Mouse (Mus musculus) telencephalon, adult 2 months (tissue): ENCODE measurements around the gene Card11.

Experiments used
- DNase-seq: peaks from one replicate; pipeline ENCODE4 v3.0.0-alpha.2; 2011; ENCODE audit warnings: low read depth, low spot score

Gene Card11

DNA sequence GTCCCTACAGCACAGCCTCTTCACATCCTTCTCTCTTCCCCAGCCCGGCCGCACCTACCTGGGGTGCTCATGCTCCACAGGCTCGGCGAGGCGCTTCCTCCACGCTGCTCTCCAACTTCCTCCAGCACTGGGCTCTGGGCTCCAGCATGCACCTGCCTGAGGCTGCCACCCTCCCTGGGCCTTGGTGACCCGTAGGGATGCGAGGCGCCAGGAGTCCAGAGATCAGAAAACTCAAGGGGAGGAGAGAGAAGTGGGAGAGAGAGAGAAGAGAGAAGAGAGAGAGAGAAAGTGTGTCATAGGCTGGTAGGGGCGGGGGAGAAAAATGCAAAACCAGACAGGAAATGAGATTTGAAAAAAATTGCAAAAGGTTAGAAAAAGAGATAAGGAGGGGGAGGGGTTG lies at the start of gene Card11:
Card11 (minus strand) TSS at position 234 of the 400 bp plus-strand sequence.
- DNase-seq, result no peak

DNA sequence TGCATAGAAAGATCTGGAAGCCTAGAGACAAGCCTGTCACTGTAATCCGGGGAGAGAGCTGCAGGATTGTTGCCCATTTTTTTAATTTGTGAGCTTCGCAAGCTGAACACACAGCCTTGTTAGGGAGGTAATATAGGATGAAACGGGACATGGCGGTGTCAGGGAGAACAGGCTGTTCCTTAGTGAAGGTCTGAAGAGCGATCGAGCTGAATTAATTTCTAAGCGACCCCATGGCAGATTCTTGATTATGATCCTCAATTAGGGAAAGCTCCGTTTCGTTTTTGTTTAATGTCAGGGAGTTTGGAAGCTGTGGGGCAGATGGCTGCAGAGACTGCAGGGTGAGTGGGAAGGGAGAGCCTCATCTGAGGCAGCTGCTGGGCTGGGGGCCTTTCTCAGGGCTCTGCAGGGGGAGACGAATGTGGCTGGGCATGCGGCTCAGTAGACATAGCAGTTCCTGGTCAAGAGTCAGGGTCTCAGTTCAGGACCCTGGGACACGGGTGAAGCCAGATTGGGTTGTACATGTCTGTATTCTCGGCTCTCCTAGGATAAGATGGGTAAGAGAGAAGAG lies 47.4 kb upstream of the Card11 start:
- no peak for DNase-seq

DNA sequence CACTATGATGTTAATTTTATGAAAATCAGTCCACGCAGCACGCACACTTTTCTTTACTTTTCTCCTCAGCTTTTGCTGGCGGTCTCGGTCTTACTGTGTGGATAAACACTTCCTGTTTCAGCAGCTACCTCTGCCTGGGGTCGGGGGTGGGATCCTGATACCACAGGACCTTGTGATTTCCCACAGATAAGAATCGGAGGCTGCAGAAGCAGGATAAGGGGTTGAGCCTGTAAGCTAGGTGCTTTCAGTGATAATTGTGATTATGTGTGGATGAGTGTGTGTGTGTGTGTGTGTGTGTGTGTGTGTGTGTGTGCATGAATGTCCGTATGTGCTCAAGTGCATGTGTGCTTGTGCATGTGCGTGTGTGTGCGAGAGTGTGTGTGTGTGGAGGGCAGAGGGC lies 44.6 kb upstream of the Card11 start:
- DNase-seq, result no peak

DNA sequence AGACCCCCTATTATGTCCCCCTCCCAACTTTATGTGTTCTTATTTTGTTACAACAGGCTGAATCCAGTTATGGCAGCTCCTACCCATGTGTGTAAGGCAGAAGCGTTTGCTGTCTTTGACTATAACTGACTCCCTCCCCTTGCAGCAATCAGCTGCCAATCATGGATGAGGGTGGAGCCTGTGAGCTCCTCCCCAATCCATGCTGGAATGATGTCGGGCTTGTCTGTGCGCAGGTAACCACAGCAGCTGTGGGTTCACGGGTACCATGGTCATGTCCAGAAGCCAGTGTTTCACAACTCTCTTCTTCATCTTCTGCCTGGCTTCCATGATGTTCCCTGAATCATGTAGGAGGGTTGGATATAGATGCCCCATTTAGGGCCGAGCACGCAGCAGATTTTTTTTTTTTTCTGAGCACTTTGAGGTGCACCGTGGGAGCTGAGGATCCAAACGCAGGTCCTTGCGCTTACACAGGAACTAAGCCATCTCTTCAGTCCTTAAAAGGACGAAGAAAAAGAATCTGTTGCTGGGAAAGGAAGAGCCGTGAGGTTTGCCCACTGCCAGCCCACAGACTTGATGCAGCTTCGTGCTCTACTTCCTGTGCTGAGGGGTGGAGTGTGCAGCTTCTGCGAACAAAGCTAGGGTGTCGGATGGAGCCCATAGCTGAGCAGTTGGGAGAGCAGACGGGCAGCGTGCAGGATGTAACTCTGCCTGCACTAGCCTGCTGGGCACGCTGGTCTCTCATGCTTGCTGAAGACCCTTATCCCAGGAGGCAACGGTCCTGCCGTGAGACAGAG lies 43.5 kb upstream of the Card11 start:
- peak; percentile 50 for DNase-seq

DNA sequence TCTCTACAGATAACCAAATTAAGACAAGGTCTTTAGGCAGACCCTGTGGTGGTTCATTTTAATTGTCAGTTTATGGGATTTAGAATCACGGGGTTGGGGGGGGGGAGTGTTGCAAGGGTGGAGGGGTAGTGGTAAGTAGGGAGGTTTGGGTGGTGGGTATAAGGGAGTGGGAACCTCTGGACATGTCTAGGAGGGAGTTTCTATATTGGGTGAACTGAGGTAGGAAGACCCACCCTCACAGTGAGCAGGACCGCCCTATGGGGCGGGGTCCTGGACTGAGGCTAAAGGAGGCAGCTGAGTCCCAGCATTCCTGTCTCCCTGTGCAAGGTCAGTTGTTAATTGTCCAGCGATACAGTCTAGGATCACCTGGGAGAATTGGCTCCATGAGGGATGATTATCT lies 42.0 kb upstream of the Card11 start:
- DNase-seq, result no peak

DNA sequence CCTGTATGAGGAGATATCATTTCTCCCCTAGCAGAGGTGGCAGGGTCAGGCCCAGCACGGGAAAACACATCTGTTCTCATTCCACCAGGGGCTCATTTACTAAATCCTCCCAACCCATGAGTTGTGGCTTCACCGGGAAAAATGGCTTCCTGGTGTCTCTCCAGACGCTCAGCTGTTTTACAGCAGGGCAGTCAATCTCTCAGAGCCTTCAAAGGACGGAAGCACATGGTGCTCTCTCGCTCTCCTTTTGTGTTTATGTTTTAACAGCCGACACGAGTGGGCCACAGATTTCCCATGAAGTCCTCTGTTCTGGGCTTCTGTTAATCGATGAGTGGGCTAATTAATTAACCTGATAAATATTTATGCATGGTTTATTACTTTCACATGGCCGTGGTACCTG lies 40.5 kb upstream of the Card11 start:
- no peak for DNase-seq

DNA sequence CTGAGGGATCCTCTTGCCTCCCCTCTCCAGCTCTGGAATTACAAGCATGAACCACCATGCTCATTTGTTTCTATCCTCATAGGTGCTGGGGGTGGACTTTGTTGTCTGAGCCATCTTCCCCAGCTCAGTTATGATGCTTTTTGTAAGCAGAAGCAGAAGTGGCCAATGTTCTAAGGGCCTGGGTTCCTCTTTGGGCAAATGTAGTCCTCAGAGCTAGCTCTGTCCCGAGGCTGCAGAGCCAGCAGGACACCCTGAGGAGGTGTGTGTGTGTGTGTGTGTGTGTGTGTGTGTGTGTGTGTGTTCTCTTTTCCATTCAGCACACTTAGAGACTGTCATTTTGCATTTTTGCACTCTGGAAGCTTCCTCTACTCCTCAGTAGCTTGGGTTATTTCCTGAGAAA lies 38.0 kb upstream of the Card11 start:
- DNase-seq, result no peak

DNA sequence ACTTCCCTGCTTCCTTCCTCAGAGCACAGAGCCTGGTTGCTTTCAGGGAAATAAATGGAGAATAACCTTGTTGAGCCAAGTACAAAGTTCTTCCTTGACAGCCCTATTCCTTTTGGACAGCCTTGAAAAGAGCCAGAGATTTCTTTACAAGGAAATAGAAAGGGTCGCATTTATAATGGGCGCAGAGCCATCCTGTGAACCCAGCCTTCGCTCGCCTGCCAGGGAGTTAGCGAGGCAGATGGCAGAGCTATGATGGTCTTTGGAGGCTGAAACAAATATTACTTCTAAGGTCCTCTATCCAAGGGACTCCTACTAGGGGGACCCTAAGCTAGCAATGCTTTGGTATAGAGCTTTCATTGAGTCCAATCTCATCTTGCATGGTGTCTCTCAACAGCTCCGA lies 35.0 kb upstream of the Card11 start:
- DNase-seq, result no peak

DNA sequence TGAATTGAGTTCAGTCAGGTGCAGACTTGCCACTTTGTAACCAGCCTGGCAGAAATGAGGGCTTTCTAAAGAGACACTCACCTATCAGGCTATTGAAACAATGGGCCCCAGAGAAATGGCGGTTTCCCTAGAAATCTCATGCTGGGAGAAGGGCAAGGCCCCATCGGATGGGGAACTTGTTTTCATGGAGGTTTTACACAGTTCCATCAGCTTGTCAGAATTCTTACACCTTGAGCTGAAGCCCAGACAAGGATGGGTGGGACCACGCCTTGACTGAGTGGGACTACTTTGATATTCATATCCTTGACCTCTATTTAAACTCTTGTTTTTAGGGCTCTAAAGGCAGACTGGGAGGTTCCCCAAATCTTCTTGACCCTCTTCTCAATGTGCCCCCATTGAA lies 33.9 kb upstream of the Card11 start:
- DNase-seq, result no peak

DNA sequence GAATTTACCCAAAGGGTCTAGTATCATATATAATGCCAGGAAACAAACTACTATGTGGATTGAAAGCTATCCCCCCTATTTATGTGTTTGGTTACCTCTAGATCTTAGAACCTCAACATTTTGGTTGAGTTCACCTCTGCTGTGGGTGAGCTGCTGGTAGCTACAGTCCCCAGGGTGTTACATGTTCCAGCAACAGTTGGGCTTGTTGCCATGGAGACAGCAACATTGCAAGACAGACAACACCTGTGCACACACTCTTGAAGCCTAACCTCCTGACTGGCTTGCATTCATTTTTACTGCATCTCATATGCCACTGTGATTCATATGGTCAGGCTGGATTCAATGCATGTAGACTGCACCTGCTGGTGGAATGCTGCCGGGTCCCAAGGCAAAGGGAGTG lies 32.6 kb upstream of the Card11 start:
- no peak for DNase-seq

DNA sequence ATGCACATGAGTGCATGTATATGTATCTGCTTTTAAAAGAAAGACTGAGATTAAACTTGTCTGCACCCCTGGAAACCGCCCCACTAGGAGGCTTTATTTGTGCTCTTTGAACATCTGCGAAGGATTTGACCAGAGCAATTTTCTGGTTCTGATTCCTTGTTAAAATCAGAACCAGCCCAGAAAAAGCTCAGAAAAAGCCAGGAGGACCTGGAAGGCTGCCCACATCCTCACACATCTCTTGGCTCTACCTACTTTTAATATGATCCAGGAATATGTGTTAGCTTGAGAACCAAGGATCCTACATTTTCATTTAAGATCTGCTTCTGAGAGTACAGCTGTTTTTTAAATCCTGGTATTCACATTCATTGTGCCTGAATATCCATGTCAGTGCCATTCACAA lies 29.0 kb upstream of the Card11 start:
- DNase-seq, result peak; percentile 45

DNA sequence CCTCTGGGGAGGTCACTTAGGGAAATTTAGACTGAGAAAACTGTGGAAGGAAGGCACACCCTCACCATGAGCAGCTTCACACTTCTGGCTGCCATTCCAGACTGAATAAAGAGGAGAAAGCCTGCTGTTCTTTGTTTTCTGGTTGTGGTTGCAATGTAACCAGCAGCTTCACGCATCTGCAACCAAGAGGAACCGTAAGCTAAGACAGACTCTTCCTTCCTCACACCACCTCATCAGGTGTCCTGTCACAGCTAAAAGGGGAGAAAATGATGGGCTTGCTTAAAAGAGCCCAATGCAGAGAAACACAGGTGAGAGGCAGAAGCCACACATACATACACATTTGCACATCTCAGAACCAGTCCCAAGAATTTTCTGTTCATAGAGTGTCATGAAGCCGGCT lies 25.3 kb upstream of the Card11 start:
- DNase-seq, result no peak

DNA sequence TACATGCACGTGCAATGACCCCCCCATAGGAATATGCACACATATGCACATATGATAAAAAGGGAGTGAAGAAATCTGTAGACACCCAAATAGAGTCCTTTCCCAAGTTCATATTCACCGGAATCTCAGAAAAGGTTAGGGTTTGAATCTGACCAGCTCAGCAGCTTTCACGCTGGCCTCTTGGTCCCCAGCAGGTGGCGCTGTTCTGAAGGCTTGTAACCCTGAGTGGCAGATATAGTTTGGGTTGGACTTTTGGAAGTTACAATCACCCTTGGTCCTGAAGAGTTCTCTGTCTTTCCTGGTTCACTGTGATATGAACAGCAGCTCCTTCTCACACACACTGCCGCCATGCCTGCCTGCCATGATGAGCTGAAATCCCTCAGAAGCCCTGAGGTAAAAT lies 24.1 kb upstream of the Card11 start:
- DNase-seq, result no peak

DNA sequence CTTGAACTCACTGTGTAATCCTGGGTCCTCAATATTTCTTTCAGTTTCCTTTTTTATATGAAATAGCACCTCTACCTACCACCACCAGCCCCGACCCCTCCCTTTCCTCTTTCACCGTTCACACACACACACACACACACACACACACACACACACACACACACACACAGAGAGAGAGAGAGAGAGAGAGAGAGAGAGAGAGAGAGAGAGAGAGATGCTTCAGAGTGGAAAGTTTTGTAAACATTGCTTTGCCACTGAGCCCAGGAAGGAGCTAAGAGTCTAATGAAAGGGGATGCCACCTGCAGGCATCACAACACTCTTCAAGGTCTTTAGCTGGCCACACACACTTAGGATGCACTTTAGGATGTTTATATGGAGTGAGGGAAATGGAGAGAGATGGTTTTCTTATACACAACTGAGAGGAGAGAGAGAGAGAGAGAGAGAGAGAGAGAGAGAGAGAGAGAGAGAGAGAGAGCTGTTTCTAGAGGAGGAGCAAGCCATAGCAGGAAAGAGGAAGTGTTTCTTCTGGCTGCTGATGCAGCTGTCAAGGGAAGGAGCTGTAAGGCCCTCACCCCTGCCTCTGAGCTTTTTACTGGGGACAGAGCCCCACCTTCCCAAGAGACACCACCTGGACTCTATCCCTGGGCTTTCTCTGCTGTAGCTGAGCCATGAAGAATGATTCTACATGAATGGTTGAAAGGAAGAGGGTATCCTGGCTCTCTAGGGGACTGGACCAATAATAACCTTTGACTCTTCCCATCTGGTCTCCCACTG lies 17.7 kb upstream of the Card11 start:
- no peak for DNase-seq

DNA sequence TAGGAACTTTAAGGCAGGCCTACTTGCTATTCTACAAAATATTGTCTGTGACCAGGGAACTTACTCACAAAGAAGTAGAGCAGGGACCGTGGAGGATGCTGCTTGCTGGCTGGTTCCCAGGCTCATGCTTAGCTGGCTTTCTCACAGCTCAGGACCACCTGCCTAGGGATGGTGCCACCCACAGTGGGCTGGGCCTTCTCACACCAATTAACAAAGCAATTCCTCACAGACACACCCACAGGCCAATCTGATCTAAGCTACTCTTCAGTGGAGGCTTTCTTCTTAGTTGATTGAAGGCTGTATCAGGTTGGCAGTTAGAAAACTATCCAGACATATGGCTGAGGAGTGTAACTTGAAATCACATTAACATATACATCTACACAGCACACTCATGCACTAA lies 15.7 kb upstream of the Card11 start:
- no peak for DNase-seq

DNA sequence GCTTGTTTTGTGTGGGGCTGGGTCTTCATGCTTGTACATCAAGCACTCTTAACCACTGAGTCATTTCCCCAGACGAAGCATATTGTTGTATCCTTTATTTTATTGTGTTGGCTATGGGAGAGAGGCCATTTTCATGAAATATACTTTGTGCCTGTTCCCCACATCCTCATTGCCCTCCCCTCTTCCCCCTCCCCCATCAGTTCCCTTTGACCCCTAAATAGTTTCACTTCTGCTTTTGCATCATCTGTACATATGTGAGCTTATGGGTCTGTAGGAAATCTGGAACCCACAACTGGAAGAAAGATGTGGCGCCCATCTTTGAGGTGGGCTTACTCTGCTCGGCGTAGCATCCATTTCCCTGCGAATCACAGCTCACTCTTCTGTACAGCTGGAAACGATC lies 13.8 kb upstream of the Card11 start:
- DNase-seq, result no peak

DNA sequence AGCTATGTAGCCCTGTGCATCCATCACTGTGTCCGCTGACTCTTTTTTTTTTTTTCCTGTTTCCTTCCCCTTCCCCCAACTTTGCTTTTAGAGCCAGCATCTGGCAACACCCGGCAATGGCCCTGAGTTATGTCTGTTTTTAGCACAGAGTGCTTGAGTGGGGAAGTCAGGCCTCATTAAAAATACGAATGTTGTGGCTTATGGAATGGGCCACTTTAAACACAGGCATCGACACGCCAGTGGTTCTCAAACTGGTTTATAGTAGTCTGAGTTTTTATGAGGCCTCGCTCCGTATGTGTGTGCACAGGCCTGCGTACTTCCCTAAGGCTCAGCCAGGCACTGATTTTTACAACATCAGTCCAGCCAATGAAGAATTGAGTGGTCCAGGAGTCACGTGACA lies 13.1 kb upstream of the Card11 start:
- DNase-seq, result no peak

DNA sequence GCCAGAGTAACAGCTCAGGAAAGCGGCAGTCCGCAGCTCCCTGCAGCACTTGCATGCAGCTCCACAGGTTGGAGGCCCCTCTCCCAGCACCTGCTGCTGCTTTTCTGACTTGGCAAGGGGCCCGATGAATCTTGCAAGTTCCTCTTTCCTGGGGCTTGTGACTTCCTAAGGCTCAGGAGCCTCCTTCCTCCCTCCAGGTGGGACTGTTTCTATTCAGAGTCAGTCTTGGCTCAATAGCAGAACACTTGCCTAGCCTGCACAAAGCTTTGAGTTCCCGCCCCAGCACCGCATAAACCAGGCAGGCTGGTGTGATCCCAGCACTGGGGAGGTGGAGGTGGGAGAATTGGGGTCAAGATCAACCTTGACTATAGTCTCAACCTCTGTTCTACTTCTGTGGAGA lies 5.1 kb upstream of the Card11 start:
- no peak for DNase-seq

DNA sequence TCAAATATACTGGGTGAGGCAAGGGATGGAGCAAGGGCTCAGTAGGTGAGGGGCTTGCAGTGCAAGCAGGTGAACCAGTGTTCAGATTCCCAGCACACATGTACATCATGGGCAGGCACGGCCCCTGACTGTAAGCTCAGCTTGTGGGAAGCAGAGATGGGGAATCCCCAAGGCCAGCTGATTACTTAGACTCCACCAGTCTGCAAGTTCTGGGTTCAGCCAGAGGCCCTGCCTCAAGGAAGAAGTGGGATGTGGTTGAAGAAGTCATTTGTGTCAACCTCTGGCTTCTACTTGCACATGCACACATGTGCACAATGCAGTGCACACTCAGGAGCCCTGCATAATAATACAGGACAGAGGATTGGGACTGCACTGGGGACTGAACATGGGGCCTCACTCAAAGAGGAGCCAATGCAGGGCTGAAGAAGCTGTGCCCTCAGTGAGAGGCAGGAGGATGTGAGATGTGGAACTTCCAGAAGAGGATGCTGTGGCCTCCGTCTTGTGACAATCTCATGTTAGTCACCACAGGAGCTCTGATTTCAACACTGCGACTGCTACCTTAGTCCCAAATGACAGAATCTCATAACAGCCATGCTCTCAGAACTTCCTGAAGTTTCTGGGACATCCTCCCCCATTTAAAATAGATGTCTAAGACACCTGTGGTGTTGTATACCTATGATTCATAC lies 3.8 kb upstream of the Card11 start:
- DNase-seq, result no peak

DNA sequence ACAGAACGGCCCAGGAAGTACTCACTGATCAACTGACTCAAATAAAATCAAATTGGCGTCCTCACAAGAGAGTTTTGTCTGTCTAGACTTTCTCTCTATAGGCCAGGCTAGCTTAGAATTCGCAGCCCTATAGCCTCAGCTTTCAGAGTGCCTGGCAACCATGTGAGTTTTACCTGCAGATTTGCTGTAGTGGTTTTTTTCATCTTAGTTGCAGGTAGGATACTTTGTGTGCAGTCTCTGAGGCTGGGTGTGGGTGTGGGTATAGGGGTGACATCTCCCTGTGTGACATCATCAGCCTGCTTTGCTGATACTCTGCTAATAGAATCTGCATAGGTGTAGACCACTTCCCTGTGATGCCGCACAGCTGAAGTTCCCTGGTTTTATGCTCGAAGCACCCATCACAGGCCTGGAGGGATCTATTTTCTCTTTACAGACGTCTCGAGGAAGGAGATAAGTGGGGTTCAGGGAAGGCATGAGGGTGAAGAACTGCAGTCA lies 1.2 kb downstream of the Card11 start:
- no peak for DNase-seq

DNA sequence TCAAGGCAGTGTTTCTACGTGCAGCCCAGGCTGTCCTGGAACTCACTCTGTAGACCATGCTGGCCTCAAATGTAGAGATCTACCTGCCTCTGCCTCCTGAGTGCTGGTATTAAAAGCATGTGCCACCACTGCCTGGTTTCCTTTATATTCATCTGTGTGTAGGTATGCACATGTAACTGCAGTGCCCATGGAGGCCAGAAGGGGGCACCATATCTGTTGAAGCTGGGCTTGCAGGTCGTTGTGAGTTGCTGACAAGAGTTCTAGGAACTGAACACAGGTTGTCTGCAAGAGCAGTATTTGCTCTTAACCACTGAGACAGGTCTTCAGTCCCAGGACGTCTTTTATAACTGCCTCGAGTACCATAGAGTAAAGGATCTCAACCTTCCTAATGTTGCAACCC lies 2.6 kb downstream of the Card11 start:
- no peak for DNase-seq
